Mouse (Mus musculus) ES-Bruce4 (cell line): ENCODE results near the gene Eid1.

ENCODE experiments used
- CTCF ChIP-seq: IDR thresholded peaks from one replicate; pipeline ENCODE4 v1.8.1; 2011; ENCODE audit warnings: low read depth, low read length
- EP300 ChIP-seq: IDR thresholded peaks from 2 replicates; pipeline ENCODE4 v1.6.1; 2011; ENCODE audit warnings: low read depth, low read length; ENCODE audit not compliant: insufficient read depth
- POLR2A ChIP-seq: IDR thresholded peaks from one replicate; pipeline ENCODE4 v1.8.1; 2011; ENCODE audit warnings: low read length; ENCODE audit not compliant: insufficient read depth

- TF ChIP-seq EP300: no peak
- TF ChIP-seq POLR2A: no peak
- no peak for TF ChIP-seq CTCF
These were observed 333 bp upstream of the Eid1 start for GRCm38 (mm10) chr2:125672568-125672956.
